Mouse (Mus musculus): Measurements from ENCODE around the gene Daam1.

- no peak for TF ChIP-seq CTCF (IDR thresholded peaks at IDR 0.05; ENCODE audit: low read depth)
- no peak for TF ChIP-seq EP300 (IDR thresholded peaks at IDR 0.05; ENCODE audit: low read depth)
Observed at GRCm38 (mm10) chr12:71948972-71949371, 118.1 kb downstream of the Daam1 start.

Data from liver, embryonic 14.5 days (tissue).